In genomic region chr12:85522631-85523388, GRCm38 (mm10) we compare ENCODE assay signal across 13 mouse cellular contexts. TPM values are rescaled to one million over a fixed set of nuclear protein-coding genes. Genes with fewer than 3 reads are reported as not detected.
A peak's percentile ranks its signal among the peaks of the same experiment; 100 is the strongest.
DNase-seq lines count a peak whose midpoint lies in the region; ATAC-seq and TF ChIP-seq lines count a peak whose summit lies in the region.
"Had no signal": no experiment of that assay in that cellular context is flagged by ENCODE, and none has a peak within 500 bp of the region (broad histone marks: within the 10 kb centered on the region; RNA-seq: fewer than 3 reads in every experiment).

No protein-coding gene starts in this region.

- no peak overlapping the region for H3K4me3 ChIP-seq in hindbrain, postnatal 0 days (ENCODE audit: low read length)
- H3K4me3 ChIP-seq in hindbrain, embryonic 13.5 days: no peak overlapping the region
- H3K4me3 ChIP-seq in bone marrow macrophage, adult 2 months (ENCODE audit: insufficient read depth, low read length): no peak overlapping the region
- no peak overlapping the region for H3K4me3 ChIP-seq in lung, postnatal 0 days (ENCODE audit: low read depth, low read length)
- H3K4me3 ChIP-seq: forebrain, embryonic 13.5 days; heart, embryonic 10.5 days; hindbrain, embryonic 15.5 days; limb, embryonic 15.5 days had no signal

- TF ChIP-seq EP300 in lung, postnatal 0 days (IDR thresholded peaks at IDR 0.05): peak; percentile 44; the same call in 1 of the 2 replicates

- TF ChIP-seq CTCF in hindbrain, postnatal 0 days (IDR thresholded peaks at IDR 0.05; ENCODE audit: low read depth): no peak
- TF ChIP-seq CTCF in bone marrow macrophage, adult 2 months (IDR thresholded peaks at IDR 0.05; ENCODE audit: low read depth, low read length): no peak
- TF ChIP-seq CTCF in lung, postnatal 0 days (IDR thresholded peaks at IDR 0.05): peak; percentile 22; the same call in 1 of the 2 replicates

- ATAC-seq in hindbrain, postnatal 0 days: 0 out of 2 replicates have a peak, but pooled peaks have one; percentile 15
- ATAC-seq in hindbrain, embryonic 13.5 days (ENCODE audit: low FRiP score): no peak
- ATAC-seq in lung, postnatal 0 days: peak; percentile 77
- ATAC-seq: forebrain, embryonic 13.5 days had no signal

- no peaks in the 10 kb centered on the region for H3K36me3 ChIP-seq in hindbrain, postnatal 0 days (ENCODE audit: insufficient read depth, low read length)
- H3K36me3 ChIP-seq in hindbrain, embryonic 13.5 days: no peaks in the 10 kb centered on the region
- H3K36me3 ChIP-seq in lung, postnatal 0 days (ENCODE audit: insufficient read depth, low read length): no peaks in the 10 kb centered on the region
- H3K36me3 ChIP-seq: heart, embryonic 10.5 days; hindbrain, embryonic 15.5 days; limb, embryonic 15.5 days had no signal

- no peaks in the 10 kb centered on the region for H3K9me3 ChIP-seq in hindbrain, postnatal 0 days (ENCODE audit: low read length)
- no peaks in the 10 kb centered on the region for H3K9me3 ChIP-seq in hindbrain, embryonic 13.5 days
- H3K9me3 ChIP-seq in lung, postnatal 0 days (ENCODE audit: low read length): no peaks in the 10 kb centered on the region
- H3K9me3 ChIP-seq: forebrain, embryonic 13.5 days; heart, embryonic 10.5 days; hindbrain, embryonic 15.5 days; limb, embryonic 15.5 days had no signal

- no peak overlapping the region for H3K4me2 ChIP-seq in hindbrain, postnatal 0 days (ENCODE audit: low read depth, low read length)
- H3K4me2 ChIP-seq in hindbrain, embryonic 13.5 days: no peak overlapping the region
- no peak overlapping the region for H3K4me2 ChIP-seq in lung, postnatal 0 days (replicated peaks; ENCODE audit: low read depth, low read length)
- H3K4me2 ChIP-seq: forebrain, embryonic 13.5 days; hindbrain, embryonic 15.5 days; limb, embryonic 15.5 days had no signal

- no peaks in the 10 kb centered on the region for H3K27me3 ChIP-seq in hindbrain, postnatal 0 days (ENCODE audit: insufficient read depth, low read length)
- H3K27me3 ChIP-seq in hindbrain, embryonic 13.5 days: no peaks in the 10 kb centered on the region
- H3K27me3 ChIP-seq in lung, postnatal 0 days (replicated peaks; ENCODE audit: insufficient read depth, low read length): no peaks in the 10 kb centered on the region
- H3K27me3 ChIP-seq: forebrain, embryonic 13.5 days; hindbrain, embryonic 15.5 days; limb, embryonic 15.5 days had no signal

- TF ChIP-seq POLR2A in bone marrow macrophage, adult 2 months (IDR thresholded peaks at IDR 0.05; ENCODE audit: borderline replicate concordance, low read depth, low read length): no peak

- whole genome bisulfite sequencing in hindbrain, postnatal 0 days: 56% methylated on average over 7 of the region's 7 CpGs
- 69% methylated on average over 7 of the region's 7 CpGs for WGBS in hindbrain, embryonic 13.5 days
- 26% methylated on average over 7 of the region's 7 CpGs for WGBS in lung, postnatal 0 days

- H3K4me1 ChIP-seq in hindbrain, postnatal 0 days (ENCODE audit: insufficient read depth, low read length): peaks cover 18% of the 10 kb centered on the region; the same call in 1 of the 2 replicates
- peaks cover 18% of the 10 kb centered on the region for H3K4me1 ChIP-seq in hindbrain, embryonic 13.5 days (replicated peaks)
- peaks cover 45% of the 10 kb centered on the region for H3K4me1 ChIP-seq in bone marrow macrophage, adult 2 months (ENCODE audit: control insufficient read depth, insufficient read depth, low read length)
- peaks cover 9% of the 10 kb centered on the region; the same call in 1 of the 2 replicates for H3K4me1 ChIP-seq in lung, postnatal 0 days (ENCODE audit: insufficient read depth, low read depth, low read length)

- peak overlapping the region; percentile 66; the same call in 1 of the 2 replicates for H3K27ac ChIP-seq in hindbrain, postnatal 0 days
- H3K27ac ChIP-seq in hindbrain, embryonic 13.5 days: no peak overlapping the region
- peak overlapping the region; percentile 59; the same call in 1 of the 2 replicates for H3K27ac ChIP-seq in bone marrow macrophage, adult 2 months (ENCODE audit: insufficient read depth, low read depth, low read length)
- H3K27ac ChIP-seq in lung, postnatal 0 days (ENCODE audit: low read length): peak overlapping the region; percentile 34
- H3K27ac ChIP-seq: forebrain, embryonic 13.5 days; heart, embryonic 10.5 days; hindbrain, embryonic 15.5 days; limb, embryonic 15.5 days had no signal

- peak; percentile 26 for DNase-seq in hindbrain, postnatal 0 days (ENCODE audit: low spot score)
- DNase-seq in adipocyte (ENCODE audit: low spot score): peak; percentile 77
- peak; percentile 74 for DNase-seq in lung, postnatal 0 days (ENCODE audit: low spot score)
- no peak for DNase-seq in neural tube, embryonic 10.5 days (ENCODE audit: extremely low spot score, low spot score)
- no peak for DNase-seq in thymus, postnatal 36 days
- DNase-seq: cerebellum, adult 11 months; right cerebral cortex, adult 18-20 months had no signal

- no peak overlapping the region for H3K9ac ChIP-seq in hindbrain, postnatal 0 days (replicated peaks; ENCODE audit: low read length)
- H3K9ac ChIP-seq in hindbrain, embryonic 13.5 days: no peak overlapping the region
- no peak overlapping the region for H3K9ac ChIP-seq in lung, postnatal 0 days (replicated peaks; ENCODE audit: low read depth)
- H3K9ac ChIP-seq: forebrain, embryonic 13.5 days; hindbrain, embryonic 15.5 days; limb, embryonic 15.5 days had no signal

RNA-seq across cellular contexts. Expression of gene Fos, which starts 49.1 kb away (rescaled TPM):
- total RNA-seq in hindbrain, postnatal 0 days (2014; rRNA removed): 20.7 and 23.4 TPM in 2 replicates
- 12.1 and 13.5 TPM in 2 replicates for polyA plus RNA-seq in hindbrain, postnatal 0 days (2015; fragmentation: Nextera tagmentation; extraction: Ambion mirVana)
- polyA plus RNA-seq in hindbrain, embryonic 13.5 days (2015; fragmentation: Nextera tagmentation; extraction: Ambion mirVana): 1.9 and 2.5 TPM in 2 replicates
- 64.0 and 65.2 TPM in 2 replicates for polyA plus RNA-seq in bone marrow macrophage, adult 2 months (2012; ENCODE audit: insufficient read depth, insufficient read length, missing spikeins)
- 30.8 and 33.8 TPM in 2 replicates for polyA plus RNA-seq in lung, postnatal 0 days (2015; fragmentation: Nextera tagmentation; extraction: Ambion mirVana)

Comparison
In these comparisons a context has a peak if more than half of its experiments do, and no peak if none do; other contexts are left out.
1. DNase-seq: peak in hindbrain, postnatal 0 days (single experiment), adipocyte (single experiment) and lung, postnatal 0 days (single experiment); none in neural tube, embryonic 10.5 days (single experiment) and thymus, postnatal 36 days (0 of 2).